Mouse (Mus musculus) ovary, postnatal 14 days (tissue): ENCODE results near the gene Chic1.
A peak's percentile ranks its signal among the peaks of the same experiment; 100 is the strongest.

Experiments
- DNase-seq: peaks from one replicate; pipeline ENCODE4 v3.0.0; 2022; ENCODE audit warnings: low spot score

The Chic1 gene

GRCm38 (mm10) chrX:103356287-103356686 is at the start of gene Chic1:
Chic1 (plus strand) TSS chrX:103356476.
- peak; percentile 55 for DNase-seq

- DNase-seq: no peak
These were observed 48.0 kb upstream of the Chic1 start for GRCm38 (mm10) chrX:103308262-103308661.

- DNase-seq: no peak
These were observed 44.6 kb upstream of the Chic1 start for GRCm38 (mm10) chrX:103311723-103312122.

GRCm38 (mm10) chrX:103314146-103314545 is 42.1 kb upstream of the Chic1 start:
- DNase-seq: no peak

- DNase-seq: no peak
These were observed 35.1 kb upstream of the Chic1 start, which contains the start of gene Cdx4 for GRCm38 (mm10) chrX:103321146-103321545. Cdx4 (plus strand) TSS chrX:103321398.

GRCm38 (mm10) chrX:103325900-103326299 is 30.4 kb upstream of the Chic1 start:
- no peak for DNase-seq

GRCm38 (mm10) chrX:103329386-103329785 is 26.9 kb upstream of the Chic1 start:
- DNase-seq: no peak

GRCm38 (mm10) chrX:103331125-103331858 is 25.0 kb upstream of the Chic1 start:
- no peak for DNase-seq

GRCm38 (mm10) chrX:103341369-103342113 is 14.7 kb upstream of the Chic1 start:
- DNase-seq: no peak

- DNase-seq: no peak
These were observed 492 bp upstream of the Chic1 start for GRCm38 (mm10) chrX:103355784-103356183.

- DNase-seq: no peak
These were observed 523 bp downstream of the Chic1 start for GRCm38 (mm10) chrX:103356761-103357236.

GRCm38 (mm10) chrX:103366201-103366600 is 9.9 kb downstream of the Chic1 start:
- no peak for DNase-seq

- no peak for DNase-seq
These were observed 12.4 kb downstream of the Chic1 start for GRCm38 (mm10) chrX:103368650-103369049.

- DNase-seq: no peak
These were observed 14.9 kb downstream of the Chic1 start for GRCm38 (mm10) chrX:103371221-103371620.

- DNase-seq: no peak
These were observed 15.4 kb downstream of the Chic1 start for GRCm38 (mm10) chrX:103371627-103372026.

- no peak for DNase-seq
These were observed 18.0 kb downstream of the Chic1 start for GRCm38 (mm10) chrX:103374250-103374649.

- DNase-seq: no peak
These were observed 28.3 kb downstream of the Chic1 start for GRCm38 (mm10) chrX:103384528-103384927.

GRCm38 (mm10) chrX:103388131-103388530 is 31.9 kb downstream of the Chic1 start:
- DNase-seq: no peak

GRCm38 (mm10) chrX:103393841-103394240 is 37.6 kb downstream of the Chic1 start:
- no peak for DNase-seq

GRCm38 (mm10) chrX:103405021-103405420 is 48.7 kb downstream of the Chic1 start:
- no peak for DNase-seq

GRCm38 (mm10) chrX:103414167-103414566 is 57.9 kb downstream of the Chic1 start, which contains the start of gene Tsx:
Tsx (plus strand) TSS chrX:103414467.
- DNase-seq: no peak

- no peak for DNase-seq
These were observed 65.4 kb downstream of the Chic1 start, which contains the start of gene Gm26992 for GRCm38 (mm10) chrX:103421710-103422109. Gm26992 (plus strand) TSS chrX:103422010.

GRCm38 (mm10) chrX:103427677-103428076 is 71.4 kb downstream of the Chic1 start:
- no peak for DNase-seq
